Mouse (Mus musculus) monocyte, adult 2 months (primary cell): ENCODE results near the gene Gprc6a.

Experiments
- DNase-seq, 2 experiments: peaks; one replicate each; pipeline ENCODE4 v3.0.0; 2022; ENCODE audit warnings: low spot score in 2 of 2, low read depth in 1 of 2

Gprc6a gene

DNA sequence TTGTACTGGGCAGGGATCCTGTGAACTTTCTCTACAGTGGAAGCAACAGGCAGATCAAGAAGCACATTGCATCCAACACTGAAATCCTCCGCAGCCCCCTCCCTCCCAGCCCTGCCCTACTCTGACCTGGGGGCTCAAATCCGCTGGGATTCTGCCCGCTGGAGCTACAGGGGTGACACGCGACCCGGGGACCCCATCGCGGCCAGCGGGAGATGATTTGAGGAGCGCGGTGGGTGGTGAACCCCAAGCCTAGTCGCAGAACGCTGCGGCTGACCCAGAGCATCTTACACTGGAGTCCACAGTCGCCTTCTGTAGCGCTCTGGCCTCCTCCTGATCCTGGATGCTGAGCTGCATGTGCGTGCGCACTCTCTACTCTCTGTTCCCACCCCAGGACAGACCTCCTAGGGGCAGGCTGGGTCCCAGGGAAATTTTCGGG, 41.1 kb downstream of the Gprc6a start, which contains the start of gene Fam162b:
Gene Fam162b, minus strand, starts transcription at position 379 of the 436 bp plus-strand sequence.
- DNase-seq, result no peak

DNA sequence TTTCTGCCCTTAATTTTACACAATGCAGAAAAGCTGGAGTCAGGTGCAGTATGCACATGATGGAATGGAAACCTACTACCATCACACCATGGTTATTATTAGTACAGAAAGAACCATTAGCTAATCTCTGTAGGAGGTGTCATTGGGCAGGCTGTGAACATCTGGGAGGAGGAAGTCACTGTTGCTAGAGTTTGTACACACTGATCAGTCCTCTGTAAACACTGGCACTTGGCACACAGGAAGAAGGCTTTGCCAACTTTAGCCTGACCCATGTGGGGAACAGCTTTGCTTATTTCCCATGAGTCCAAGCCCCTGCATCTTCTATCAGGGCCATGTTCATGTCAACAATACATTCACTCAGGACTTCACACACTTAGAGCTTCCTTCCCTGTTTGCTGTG, 46.3 kb downstream of the Gprc6a start:
- no peak for DNase-seq

DNA sequence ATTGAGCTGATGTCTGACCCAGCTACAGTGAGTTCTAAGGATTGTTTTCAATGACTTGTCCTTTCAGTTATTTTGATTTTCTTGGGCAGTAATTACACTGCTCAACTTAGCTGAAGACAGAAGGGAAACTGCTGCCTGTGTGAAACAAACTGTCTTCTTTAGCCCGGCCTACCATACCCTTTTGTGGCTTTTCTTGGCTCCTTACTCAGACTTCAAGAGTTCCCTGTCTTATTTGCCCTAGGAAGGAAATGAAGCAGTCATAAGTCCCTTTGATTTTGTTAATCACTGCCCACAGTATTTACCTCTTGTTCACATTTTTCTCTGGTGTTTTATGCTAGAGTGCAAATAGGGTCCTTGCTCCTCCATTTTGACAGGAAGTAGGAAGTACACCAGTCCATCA, 46.9 kb downstream of the Gprc6a start:
- DNase-seq, result no peak

DNA sequence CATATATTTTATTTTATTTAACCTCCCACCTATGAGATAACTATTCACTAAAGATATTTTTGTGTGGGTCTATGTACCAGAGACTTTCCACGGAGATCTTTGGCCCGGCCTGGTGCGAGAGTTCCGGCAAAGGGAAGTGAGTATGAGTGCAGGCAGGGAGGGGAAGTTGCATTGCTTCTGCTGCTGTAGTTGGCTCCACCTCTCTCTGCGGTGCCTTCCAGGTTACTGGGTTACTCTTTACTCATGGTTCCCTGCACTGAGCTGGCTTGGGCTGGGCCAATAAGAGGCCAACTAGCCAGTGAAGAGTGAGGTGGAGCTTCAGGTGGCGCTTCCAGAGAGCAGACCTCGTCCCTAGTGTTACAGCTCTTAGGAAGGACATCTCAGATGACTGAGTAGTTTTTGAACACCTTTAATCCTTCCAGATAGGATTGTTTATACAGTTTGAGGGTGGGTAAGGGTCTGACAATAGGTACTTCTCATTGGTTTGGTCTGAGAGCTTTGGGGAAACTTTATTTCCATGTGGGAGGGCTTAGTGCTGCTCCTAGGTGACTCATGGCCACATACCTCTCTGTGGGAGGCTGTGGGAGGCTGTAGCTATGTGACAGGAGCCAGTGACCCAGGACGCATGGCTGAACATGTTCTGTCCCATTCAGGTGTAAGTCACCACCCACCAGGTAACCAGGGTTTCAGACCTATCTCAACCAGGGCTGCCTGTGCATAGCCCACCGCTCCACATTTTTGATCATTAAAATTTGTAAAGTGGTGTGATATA, 59.9 kb downstream of the Gprc6a start:
- DNase-seq, result peak in 1 of 2 experiments; percentile 6
